Mouse (Mus musculus) right cerebral cortex, postnatal 36 days (tissue): ENCODE data around the gene Kcnab2.

Source experiments
- DNase-seq, 2 experiments: peaks; one replicate each; pipeline ENCODE4 v3.0.0; 2022; ENCODE audit warnings: low spot score in 2 of 2, mixed read lengths in 1 of 2

The Kcnab2 gene

DNA sequence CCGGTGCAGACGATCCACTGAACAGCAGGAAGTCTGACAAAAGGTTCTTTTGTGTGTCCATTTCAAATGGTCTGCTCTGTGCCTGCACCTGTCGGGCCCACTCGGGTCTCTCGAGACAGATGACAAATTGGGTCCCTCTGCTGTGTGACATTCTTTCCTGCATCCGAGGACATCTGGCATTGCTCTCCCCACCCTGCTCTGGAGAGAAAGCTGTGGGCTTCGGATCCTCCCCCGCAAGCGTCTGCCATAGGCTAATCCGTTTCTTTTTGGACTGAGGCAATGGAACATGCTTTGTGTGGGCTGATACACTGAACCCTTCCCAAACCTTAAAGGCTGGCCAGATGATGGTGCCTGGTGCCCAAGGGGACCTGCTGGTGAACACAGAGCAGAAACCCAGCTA is 24.6 kb downstream of the Kcnab2 start:
- DNase-seq = peak; percentile 85 to 91

DNA sequence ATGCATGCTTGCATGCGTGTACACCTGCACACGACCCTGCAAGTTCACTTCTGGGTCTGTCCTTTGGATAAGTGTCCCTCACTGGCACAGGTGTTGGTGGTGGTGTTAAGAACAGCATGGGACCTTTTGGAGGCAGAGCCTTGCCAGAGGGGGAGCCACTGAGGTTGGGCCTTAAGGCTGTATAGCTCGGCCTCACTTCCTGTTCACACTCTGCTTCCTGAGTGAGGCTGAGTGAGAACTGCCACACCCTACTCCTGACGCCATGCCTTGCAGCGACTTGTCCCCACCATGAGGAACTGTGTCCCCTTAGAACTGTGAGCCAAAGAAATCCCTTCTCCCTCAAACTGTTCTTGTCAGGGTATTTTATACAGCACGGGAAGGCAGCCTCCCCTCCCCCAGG is 26.3 kb downstream of the Kcnab2 start:
- DNase-seq = no peak

DNA sequence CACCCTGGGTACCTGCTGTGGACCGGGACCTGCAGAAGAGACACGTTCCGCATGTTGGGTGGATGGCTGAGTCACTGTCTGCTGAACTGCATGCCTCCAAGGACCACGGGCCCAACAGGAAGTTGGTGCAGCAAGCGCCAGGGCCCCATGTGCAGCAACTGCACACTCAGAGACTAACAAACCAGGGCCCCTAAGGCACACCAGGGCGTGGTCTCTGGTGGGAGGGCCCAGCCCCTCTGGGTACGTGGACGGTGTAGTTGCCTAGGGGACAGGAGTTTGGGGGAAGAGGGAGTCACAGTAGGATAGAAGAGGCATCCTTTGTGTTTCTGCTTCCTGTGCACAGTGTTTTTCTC is 29.0 kb downstream of the Kcnab2 start:
- DNase-seq = no peak

- peak in 1 of 2 experiments; percentile 54 for DNase-seq
Measured at GRCm38 (mm10) chr4:152447731-152448665, 29.7 kb downstream of the Kcnab2 start.

DNA sequence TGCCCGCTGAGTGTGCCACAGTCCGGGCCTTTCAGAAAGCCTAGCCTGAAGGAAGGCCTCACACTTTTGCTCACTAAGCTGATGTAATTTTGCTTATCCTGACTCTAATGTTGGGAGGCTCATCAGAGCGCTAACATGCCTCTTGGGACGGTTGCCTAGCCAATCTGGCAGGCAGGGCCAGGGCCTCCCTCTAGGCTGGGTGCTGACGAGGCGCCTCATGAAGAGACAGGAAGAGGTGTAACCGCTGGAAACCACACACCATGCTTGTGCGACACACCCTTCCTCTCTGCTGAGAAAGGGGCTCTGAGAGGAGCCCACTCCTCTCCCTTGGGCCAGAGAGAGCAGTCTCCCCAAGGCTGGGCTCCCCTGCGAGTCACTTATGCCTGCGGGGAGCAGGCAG is 31.5 kb downstream of the Kcnab2 start:
- no peak for DNase-seq

- DNase-seq = no peak
Measured at GRCm38 (mm10) chr4:152441536-152441935, 36.1 kb downstream of the Kcnab2 start.

DNA sequence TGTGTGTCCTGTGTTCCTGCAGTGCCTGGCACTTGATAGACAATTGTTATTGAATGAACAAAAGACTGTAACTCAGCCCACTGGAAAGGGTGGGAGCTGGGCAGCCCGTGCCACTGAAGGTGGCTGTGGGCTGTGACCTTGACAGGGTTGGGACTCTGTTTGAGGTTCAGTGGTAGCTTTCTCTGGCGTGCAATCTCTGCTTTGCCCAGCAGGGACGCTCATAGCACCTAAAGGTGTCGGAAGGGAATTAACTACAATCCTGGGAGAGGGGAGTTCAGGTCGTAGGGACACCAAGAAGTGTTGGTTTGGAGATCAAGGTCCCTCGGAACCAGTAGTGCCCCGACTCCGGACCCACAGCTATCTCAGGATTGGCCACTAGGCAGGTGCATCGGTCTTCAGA is 36.8 kb downstream of the Kcnab2 start:
- no peak for DNase-seq

- peak; percentile 53 to 60 for DNase-seq
Measured at GRCm38 (mm10) chr4:152435255-152435654, 42.4 kb downstream of the Kcnab2 start.

GRCm38 (mm10) chr4:152434836-152435235 is 42.8 kb downstream of the Kcnab2 start:
- peak; percentile 83 to 89 for DNase-seq

DNA sequence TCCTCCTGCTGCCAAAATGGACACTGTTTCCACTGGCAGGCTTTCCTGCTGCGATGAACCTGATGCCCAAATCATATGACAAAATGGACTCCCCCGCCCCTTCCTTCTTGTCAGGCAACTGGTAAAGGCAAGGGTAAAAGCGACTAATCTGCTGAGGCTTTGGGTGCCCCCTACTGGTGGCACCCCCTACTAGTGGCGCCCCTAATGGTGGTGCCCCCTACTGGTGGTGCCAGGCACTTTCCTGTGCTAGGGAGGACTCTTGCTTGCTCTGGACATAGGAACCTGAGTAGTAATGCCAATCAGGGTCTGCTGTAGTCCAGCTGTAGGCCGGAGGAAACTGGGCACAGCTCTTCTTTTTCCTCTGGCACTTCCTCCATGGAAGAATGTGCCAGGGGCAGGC is 45.4 kb downstream of the Kcnab2 start:
- DNase-seq = no peak

DNA sequence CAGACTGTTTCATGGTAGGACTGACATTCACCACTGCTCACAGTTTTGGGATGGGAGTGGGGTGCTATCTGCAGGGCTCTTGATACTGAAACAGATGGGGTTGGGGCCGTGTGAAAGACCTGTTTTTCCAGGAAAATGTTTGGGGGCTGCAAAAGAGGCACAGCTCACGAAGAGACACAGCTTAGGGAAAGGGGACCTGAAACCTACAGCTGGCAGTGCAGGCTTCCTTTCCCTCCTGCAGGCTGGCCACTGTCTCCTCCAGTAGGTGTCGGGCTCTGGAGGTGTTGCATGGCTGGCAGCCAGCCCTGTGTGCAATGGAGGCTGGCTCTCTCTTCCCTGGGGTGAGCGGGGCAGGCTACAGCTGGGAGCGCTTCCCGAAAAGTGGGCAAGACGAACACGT is 49.4 kb downstream of the Kcnab2 start:
- no peak for DNase-seq

DNA sequence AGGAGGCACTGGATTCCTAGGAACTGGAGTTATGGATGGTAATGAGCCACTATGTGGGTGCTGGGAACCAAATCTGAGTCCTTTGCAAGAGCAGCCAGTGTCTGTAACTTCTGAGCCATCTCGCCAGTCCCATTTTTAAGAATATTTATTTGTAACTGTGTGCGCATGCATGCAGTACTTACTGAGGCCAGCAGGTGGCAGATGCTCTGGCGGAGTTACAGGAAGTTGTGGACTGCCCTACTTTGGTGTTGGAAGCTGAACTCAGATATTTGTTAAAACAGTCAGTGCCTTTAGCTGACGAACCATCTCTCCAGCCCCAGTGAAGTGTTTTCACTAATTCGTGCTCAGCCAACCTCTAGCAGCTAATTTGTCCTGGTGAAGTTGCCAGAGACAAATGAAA is 52.7 kb downstream of the Kcnab2 start:
- no peak for DNase-seq

DNA sequence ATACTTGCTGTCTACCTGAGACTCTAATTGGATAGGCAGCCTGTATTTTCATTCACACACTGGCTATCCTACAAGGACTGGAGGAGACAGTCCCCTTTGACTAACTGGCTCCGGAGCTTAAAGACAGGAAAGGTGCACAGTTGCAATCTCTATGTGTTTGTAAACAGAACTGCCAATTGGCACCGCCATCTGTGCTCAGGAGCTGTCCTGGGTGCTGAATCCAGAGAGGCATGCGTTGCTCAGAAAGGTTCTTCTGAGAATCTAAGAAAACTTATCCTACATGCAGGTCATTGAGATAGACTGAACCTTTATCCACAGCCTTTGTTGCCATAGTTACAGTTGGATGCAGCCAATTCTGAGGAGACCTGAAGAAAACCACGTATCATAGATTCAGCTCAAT is 53.3 kb downstream of the Kcnab2 start:
- DNase-seq = no peak

- DNase-seq = no peak
Measured at GRCm38 (mm10) chr4:152423576-152423975, 54.1 kb downstream of the Kcnab2 start.

DNA sequence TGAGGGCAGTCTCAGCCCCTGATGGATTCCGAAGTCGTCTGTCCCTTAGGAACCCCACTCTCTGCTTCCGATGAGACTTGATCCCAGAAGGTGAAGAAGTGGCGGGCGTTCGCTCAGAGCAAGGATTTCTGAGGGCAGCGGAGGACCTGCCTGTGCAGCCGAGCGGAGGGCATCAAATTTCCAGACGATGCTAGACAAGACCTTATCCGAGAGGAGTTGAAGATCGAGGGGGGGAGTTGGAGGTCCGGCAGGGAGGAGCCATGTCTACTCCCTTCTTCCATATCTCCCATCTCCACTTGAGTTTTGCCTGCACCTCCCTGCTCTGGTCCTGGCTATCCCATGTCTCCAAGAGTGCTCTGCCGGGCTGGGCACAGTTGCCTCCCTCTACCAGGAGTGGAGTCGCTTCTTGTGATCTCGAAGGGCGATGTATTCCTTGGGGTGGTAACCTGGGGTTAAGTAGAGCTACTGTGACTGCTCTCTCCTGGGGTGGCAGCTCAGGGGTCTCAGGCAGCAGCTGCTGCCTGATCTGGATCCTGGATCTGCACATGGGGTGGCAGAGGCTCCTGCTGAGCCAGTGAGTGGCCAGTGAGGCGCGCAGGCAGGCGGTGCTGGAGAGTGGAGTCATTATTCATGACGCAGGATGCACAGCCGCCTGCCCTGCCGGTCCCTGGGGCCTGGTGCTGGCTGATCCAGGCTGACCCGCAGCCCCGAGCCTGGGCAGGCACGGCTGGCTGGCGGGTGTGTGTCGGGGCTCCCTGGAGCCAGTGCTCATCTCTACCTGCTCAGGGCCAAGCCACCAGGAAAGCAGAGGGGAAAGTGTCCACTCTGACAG is 59.2 kb downstream of the Kcnab2 start:
- no peak for DNase-seq

DNA sequence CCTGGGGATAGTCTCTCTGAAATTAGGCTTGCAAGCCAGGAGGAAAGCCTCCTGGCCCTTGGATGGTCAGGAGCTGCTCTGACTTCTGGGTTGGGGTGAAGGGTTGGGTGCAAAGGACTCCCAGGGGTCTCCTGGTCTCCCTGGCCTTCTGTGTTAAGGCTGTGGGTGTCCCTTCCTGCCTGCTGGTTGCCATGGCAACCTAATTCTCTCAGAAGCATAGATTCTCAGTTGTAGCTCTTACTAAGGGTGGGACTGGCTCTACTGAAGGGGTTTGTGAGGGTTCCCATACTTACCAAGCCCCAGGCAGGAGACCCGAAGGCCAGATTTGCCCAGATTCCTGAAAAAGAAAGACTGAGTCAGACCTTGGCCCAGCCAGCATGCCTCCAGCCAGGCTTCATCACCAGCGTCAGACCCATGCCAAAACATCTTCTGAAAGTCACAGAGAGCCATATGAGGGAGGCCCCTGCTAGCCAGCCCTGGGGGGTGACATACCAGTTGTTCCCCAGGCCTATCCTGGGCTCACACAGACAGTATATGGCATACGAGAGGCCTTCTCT is 65.1 kb downstream of the Kcnab2 start:
- DNase-seq = no peak

- no peak for DNase-seq
Measured at GRCm38 (mm10) chr4:152410961-152411360, 66.7 kb downstream of the Kcnab2 start.

DNA sequence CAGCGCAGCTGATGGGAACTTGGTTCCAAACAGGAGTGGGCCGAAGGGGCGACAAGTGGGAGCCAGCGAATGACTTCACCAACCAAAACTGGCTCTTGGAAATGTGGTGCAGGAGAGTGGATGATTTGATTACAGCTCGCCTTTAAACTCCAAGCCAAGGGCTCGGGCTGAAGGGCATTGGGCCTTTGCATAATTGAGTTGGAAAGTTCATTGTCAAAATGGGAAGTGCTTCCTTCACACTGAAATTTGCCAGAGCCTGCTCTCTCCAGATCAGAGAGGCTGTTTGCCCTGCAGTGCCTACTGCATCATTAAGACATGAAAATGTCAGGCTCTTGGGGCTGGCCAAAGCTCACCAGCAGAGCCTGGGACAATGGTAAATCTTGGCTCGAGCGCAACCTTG is 71.1 kb downstream of the Kcnab2 start:
- DNase-seq = no peak

DNA sequence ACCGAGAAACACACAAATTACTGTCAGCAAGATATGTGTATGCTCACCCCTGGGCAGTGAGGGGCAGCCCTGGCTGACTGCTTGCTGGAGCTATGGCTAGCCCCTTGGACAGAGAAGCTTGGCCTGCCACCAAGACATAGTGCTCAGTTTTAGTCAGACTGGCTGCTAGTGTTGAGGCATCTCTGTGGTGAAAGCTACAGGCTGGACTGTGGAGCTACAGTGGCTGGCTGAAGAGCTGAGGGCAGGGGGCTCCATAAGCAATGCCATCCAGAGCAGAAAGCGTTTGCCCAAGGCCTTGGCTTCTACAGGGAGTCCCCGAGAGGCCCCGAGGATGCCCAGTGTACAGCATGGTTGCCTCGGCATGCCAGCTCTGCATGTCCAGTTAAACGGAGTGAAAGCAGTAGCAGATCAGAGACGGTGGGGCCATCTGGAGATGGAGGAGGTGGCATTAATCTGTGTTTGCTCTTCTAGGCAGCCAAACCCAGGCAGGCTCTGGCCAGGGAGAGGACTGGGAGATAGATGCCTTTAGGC is 71.9 kb downstream of the Kcnab2 start:
- DNase-seq = no peak

- no peak for DNase-seq
Measured at GRCm38 (mm10) chr4:152405143-152405542, 72.5 kb downstream of the Kcnab2 start.

DNA sequence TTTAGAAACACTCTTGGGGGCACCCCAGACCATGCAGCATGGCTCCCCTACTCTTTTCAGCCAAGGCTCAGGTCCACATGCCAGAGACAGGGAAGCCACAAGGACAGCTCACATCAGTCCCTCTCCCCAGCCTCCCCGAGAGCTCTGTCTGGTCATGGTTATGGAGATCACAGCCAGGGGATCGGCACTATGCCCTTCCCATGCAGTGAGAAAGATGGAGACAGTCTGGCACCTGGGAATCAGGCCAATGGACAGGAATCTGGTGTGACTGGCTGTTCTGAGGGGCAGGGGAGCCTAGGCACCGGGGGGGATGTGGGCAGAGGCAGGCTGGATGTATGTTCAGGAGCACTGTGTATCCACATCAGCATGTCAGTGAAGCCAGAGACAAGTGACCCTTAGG is 78.7 kb downstream of the Kcnab2 start:
- no peak for DNase-seq

- no peak for DNase-seq
Measured at GRCm38 (mm10) chr4:152392627-152393026, 85.0 kb downstream of the Kcnab2 start.
